Mouse (Mus musculus): Measurements from ENCODE around the gene Tdrd6.

Gene Tdrd6

DNA sequence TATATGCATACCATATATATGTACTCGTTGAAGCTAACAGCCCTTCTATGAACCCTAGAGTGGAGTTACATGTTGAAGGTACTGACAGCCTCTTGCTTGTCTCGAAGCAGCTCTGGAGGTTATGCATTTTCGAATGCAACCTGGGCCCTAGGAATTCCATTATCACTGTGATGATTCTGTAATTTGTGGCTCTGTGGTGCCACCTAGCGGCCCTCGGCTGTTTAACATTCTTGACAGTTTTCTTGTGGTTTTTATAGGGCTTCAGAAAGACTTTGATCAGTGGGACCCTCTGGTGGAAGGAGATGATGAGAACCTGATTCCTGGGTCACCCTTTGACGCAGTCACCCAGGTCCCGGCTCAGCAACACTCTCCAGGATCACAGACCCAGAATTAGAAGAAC lies 18.5 kb downstream of the Tdrd6 start:
- peak in 1 of 2 experiments; percentile 52 for DNase-seq

DNA sequence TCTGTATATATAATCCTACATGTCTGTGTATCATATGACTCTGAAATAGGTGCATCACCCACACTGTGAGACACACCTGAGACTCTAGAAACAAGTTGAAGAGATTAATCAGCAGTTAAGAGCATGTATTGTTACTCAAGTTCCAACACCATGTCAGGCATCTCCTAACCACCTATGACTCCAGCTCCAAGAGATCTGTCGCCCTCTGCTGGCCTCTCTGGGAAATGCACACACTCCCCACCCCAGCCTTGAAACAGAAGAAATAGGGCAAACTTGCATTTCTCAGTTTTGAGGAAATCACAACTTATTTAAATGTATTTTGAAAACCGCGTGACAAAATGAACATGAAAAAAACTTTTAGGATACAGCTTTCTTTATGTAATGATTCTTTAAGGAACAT lies 23.4 kb downstream of the Tdrd6 start:
- peak; percentile 40 to 79 for DNase-seq

DNA sequence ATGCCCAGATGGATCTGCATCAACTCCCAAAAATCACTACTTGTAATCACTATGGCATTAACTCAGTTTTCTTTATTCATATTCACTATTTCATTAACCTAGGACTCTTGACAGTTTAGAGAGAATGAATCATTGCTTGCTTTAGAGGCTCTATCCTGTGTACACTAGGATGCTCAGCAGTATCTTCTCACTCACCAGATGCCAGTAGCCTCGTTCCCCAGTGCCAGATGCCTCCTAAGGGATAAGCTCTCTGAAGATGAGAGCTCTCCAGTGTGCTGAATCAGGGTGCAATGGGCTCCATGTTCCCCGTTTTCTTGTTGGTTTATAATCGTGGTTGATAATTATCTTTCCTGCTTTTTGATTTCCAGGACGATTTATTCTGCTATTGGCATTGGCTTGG lies 31.4 kb downstream of the Tdrd6 start:
- no peak for DNase-seq

- no peak for DNase-seq
Observed at GRCm38 (mm10) chr17:43597742-43598141, 32.4 kb downstream of the Tdrd6 start.

DNA sequence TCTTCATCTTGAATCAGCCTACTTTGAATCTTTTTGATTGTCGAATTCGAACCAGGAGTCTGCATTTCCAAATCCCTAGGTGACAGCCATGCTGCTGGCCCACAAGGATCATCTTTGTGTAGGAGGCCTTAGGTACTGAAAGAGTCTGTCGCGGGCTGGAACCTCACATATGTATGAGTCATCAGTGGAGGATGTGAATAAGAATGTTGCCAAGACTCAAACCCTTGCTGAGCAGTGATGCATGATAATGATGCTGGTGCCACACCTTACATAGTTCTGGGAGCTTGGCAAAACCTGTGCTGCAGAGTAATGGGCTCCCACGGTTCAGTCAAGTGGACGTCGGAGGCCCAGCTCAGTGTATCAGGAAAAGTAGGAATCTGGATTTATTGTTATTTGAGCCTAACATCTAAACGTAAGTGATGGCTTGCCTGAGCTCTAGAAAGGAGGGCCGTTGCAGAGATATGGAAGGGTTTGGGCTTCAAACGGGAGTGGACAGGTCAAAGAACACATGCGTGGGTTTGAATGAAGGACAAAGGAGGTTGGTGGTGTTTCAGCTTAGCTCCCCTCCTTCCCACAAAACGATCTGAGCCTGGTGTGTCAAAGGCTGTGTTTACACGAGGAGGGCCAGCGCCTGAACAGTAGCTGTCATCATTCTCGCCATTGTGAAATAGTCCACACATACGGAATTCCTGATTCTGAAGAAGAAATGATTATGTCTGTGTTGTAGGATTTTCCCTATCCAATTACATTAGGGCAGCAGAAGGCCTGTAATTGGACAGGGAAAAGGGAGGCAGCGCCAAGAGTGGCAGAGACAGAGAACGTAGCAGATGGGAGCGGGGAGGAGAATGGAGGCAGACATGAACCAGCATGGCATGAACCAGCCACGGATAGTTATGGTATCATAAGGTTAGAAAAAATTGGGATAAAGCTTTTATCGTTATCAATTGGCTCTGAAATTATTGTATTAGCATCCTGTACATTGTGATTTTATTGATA lies 37.5 kb downstream of the Tdrd6 start:
- no peak for DNase-seq

DNA sequence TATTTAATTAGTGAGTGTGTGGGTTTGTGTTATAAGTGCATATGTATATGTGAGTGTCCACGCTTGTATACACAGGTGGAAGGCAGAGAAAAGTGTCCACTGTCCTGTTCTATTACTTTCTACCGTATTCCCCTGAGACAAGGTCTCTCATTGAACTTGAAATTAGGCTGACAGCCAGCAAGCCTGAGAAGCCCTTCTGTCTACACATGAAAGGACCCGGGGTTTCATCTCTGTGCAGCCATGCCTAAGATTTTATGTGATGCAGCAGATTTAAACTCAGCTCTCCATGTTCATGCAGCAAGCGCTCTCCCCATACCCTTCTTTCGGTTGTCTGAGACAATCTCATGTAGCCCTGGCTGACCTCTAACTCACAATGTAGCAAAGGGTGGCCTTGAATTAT lies 39.6 kb downstream of the Tdrd6 start:
- DNase-seq = no peak

- no peak for DNase-seq
Observed at GRCm38 (mm10) chr17:43589750-43590149, 40.3 kb downstream of the Tdrd6 start.

- DNase-seq = no peak
Observed at GRCm38 (mm10) chr17:43587278-43587677, 42.8 kb downstream of the Tdrd6 start.

GRCm38 (mm10) chr17:43584771-43585170 lies 45.3 kb downstream of the Tdrd6 start:
- no peak for DNase-seq

GRCm38 (mm10) chr17:43581012-43581467 lies 49.1 kb downstream of the Tdrd6 start:
- no peak for DNase-seq

- no peak for DNase-seq
Observed at GRCm38 (mm10) chr17:43580456-43580855, 49.6 kb downstream of the Tdrd6 start.

DNA sequence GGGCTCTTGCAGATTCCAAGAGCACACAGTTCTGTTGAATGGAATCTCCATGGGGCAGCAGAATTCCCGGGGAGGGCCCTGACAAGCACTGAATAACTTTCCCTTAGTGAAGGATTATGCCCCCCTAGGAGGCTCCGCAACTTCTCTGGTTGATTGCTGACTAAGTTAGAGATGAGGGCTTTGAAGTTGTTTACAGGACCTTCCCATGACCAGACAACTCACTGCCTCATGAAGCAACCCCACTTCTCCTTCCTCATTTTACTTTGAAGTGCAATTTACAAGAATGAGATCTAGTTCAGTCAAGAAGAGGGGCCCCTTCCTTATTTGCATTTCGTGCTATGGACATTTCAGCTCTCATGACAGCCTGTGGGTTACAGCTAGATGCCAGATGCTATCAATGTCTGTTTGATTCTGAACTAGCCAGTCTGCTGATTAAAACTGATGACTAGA lies 56.5 kb downstream of the Tdrd6 start:
- no peak for DNase-seq

- DNase-seq = no peak
Observed at GRCm38 (mm10) chr17:43569287-43569686, 60.8 kb downstream of the Tdrd6 start.

GRCm38 (mm10) chr17:43567992-43568888 lies 61.9 kb downstream of the Tdrd6 start, which contains the start of gene Pla2g7:
Pla2g7 (plus strand) TSS chr17:43568098.
- DNase-seq = peak; percentile 41 to 51

- no peak for DNase-seq
Observed at GRCm38 (mm10) chr17:43567593-43567991, 62.5 kb downstream of the Tdrd6 start.

Data from spleen, adult 18-20 months (tissue).